Mouse (Mus musculus) heart, adult 9 months (tissue): ENCODE results near the gene Slc13a4.

Experiments
- DNase-seq, 2 experiments: peaks; one replicate each; pipeline ENCODE4 v3.0.0; 2022; ENCODE audit warnings: low spot score in 2 of 2

Gene Slc13a4

DNA sequence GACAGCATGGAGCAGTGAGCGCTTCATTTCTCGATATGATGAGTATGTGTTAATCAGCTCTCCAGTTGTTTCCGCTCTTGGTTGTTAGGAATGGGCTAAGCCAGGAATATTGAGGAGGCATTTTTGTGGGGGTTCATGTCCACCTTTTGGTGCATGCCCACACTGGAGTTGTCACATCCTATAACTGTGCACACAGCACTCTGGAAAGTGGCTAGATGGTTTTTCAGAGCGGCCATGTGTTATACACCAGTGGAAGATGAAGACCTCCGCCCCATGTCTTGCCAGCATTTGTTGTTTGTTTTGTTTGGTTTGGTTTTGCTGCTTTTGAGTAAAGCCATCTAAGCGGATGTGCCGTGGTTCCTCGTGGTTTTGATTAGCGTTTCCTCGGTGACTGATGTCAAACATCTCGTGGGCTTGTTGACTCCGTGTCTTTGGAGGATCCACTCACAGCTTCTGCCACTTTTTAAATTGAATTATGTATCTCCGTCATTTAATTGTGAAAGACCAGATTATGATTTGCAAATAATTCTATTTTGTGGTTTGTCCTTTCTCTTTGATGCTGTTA is 50.2 kb downstream of the Slc13a4 start:
- no peak for DNase-seq

DNA sequence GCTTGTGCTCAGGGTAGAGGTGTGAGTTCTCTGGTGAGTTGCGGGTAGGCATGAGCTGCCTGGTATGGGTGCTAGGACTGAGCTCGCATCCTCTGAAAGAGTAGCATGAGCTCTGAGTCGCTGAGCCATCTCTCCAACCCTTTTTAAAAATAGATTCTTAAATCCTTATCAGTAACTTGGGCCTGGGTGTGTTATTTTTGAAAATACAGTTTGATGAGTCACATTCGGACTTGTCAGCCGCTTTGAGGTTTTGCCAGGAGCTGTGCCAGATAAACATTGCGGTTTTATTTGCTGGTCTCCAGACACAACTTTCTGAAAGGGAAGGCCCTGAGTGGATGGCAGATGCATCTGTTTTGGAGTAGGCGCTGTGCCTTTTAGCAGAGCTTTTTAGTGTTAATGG is 51.2 kb downstream of the Slc13a4 start:
- DNase-seq, result peak; percentile 73 to 86

DNA sequence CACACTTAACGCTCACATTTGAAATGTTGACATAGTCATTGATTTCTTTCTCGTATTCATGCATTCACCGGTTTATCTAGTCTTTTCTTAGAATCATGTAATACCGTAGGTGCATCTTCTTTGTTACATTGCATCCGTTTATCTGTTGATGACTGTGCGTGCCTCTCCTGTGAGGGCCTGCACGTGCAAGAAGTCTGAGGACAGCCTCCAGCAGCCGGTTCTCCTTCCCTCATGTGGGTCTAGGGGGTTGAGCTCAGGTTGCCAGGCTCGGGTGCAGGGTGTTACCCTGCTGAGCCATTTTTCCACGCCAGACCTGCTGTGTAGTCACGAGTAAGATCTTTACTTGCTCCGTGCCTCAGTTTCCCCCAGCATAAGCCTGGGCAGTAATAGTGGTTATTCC is 52.9 kb downstream of the Slc13a4 start:
- DNase-seq, result no peak

DNA sequence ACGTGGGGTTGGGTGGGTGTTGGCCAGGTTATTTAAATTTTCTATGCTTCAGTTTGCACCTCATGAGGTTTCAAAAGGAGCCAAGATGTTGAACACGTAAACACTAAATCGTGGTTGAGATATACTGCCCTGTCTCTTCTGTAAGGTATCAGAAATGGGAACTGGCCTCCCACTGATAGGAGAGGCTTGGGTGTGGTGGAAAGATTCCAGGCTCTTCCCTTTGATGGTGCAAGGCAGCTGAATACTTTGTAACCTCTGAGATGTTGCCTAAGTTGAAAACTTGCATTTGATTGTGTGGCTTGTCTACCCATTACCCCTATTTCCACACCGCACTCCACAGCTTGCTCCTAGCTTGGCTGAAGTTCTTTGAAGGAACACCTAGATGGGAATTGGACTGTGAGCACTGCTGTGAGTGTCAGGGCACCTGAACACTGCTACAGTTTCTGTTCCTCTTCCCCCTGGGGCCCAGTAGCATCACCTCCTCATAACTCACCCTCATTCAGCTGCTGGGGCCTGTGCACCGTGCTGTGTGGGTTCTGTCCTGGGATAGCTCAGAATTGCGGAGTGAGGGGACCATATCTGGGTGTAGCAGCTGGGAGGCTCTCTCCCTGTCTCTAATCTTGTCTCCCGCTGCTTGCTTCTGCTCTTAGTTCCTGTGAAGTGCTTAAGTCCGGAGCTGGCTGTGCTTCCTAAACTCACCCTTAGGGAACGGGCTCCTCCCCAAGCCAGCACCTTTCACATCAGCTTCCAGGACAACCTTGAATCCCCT is 53.6 kb downstream of the Slc13a4 start:
- DNase-seq, result no peak

DNA sequence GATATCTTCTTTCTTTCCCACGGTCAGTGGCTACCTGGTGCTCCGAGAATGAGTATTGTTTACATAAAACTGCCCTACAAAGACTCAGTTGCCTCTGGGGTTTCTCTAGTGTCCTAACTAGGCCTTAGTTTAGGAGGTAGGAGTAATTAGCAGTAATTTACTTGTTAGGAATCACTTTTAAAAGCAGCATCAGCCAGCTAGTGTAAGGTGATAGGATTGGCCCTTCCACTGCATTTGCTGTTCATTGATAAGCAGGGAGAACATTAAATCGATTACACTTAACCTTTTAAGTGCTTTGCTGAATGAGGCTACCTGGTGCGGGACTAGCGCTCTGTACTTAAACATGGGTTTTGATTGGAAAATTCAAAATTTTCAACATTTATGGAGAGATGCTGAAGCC is 54.5 kb downstream of the Slc13a4 start:
- no peak for DNase-seq

DNA sequence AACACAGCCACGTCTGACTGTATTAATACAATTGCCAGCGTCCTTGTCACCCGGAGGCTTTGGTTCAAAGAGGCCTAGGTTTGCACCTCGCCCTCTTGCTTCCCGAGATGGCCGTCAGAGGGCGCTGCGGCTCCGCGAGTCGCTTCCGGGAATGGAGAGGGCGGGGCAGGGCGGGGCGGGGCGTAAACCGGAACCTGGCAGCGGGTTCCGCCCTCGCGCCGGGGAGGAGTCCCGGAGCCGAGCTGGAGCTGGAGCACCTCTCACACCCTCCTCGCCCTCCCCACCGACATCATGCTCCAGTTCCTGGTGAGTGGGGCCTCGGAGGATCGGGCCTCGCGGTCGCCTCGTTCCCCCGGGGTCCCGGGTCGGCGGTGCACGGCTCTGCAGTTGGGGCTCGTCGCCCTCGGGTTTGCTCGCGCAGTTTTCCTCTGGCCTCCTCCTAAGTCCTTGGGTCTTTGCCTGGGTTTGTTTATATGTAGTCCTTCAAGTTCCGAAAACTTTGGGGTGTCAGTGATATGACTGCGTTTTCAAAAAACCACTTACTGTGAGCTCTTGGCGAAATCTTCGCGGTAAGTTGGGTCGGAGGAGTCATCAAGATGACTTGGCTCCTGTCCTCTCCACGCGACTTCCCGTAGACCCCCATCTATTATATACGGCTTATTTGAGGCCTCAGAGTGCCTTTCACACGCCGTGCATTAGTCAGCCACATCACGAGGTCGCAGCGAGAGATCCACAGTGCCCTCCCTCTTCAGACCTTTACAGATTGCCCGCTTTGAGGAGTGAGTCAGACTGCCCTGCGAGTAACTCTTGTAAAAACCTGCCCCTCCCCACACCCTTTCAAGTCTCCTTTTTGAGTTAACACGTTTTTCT is 55.2 kb downstream of the Slc13a4 start:
- DNase-seq, result peak; percentile 84

DNA sequence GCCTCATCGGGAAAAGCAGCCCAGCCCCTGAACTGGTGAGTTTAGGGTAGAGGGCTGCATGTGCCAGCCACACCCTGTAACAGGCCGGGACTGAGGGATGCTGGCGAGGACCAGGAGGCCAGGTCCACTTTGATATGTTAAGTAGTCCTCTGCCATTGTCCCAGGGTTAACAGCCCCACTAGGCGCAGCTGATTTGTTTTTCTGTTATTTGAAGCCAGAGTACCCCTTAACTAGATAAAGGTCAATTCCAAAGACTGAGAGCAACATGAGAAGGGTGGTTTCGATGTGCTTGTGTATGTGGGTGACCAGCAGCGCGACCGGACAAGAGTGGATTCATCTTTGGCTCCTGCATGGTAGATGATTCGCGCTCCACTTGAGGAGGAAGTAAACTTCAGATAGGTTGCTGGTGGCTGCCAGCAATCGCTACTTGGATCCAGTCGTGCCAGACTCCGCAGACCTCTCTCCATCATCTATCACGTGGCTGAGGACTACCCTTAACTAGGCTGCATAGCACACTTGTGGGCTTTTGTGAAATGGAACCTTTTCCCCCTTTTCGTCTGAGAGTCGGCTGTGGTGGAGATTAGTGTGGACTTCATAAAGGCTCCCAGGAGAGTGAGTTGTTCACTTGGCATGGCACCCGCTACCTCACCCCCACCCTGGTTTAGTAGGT is 56.0 kb downstream of the Slc13a4 start:
- no peak for DNase-seq

DNA sequence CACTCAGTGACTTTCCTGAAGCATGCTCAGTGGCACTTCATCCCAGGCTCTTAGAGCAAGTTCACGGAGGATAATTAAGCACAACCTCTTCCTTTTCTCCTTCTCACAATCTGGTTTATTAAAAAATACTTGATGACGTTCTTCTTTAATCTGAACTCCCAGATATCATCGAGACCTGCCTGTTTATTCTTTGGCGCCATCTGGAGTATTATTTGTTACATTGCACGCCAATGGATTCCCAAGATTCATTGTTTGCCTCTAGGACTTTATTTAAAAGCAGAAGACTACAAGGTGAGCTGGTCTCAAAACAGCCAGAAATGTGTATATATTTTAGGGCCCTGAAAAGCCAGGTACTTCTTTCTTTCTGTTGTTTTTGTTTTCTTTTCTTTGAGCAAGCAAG is 62.8 kb downstream of the Slc13a4 start:
- DNase-seq, result no peak

DNA sequence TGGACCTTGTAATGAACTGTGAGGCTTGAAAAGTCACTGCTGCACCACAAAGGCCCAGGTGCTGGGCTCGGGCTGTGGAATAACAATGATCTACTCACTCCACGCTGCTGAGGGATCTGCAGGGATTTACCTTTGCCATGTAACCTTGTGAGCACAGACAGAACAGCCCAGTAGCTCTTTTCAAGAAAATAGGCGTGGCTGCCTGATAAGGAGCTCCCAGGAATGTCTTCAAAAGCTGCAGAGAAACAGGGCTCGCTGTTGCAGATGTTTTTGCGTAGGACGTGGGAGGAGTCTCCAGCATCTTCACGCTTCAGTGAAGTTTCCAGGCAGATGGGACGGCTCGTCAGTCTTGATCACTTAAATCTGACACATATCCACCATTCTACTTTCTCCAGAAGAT is 63.9 kb downstream of the Slc13a4 start:
- DNase-seq, result no peak

DNA sequence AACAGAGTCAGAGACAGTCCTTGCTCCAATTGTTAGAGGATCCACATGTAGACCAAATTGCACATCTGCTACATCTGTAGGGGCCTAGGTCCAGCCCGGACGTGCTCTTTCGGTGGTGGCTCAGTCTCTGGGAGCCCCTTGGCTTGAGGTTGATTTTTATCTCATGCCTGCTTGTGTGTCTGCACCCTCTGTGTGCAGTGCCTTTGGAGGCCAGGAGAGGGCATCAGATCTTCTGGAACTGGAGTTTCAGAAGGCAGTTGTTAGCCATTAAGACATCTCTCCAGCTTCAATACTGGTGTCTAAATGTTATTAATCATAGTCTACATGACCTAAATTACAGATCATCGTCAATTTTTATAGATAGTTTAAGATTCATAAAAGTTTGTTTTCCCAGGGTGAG is 64.7 kb downstream of the Slc13a4 start:
- DNase-seq, result no peak

DNA sequence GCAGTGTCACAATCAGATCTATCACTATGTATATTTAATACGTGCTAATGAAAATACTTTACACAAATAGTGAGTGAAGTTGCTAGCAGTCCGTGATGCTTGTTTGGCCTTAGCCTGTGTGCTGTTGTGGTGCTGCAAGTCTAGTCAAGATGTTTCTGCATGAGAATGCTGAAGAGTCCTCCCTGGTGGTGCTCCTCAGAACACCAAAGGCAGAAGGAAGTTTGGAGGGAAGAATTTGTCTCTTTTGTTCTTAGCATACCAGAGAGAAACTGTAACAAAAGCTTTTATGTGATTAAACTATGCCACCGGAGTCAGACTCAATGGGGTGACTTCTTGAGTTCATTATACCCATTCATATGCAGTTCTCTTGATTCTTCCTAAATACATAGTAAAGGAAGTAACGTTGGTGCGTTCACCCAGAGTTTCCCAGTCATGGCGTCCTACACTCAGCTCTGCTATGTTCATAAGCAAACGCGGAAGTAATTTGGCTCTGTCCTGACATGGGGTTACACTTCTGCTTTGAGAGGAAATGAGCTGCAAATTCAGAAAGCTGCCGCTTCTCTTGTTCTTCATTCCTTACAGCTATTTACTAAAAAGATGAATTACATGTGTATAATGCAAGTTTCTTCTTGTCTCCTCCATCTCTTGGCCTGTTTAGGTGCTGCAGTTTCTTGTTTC is 71.7 kb downstream of the Slc13a4 start:
- no peak for DNase-seq

DNA sequence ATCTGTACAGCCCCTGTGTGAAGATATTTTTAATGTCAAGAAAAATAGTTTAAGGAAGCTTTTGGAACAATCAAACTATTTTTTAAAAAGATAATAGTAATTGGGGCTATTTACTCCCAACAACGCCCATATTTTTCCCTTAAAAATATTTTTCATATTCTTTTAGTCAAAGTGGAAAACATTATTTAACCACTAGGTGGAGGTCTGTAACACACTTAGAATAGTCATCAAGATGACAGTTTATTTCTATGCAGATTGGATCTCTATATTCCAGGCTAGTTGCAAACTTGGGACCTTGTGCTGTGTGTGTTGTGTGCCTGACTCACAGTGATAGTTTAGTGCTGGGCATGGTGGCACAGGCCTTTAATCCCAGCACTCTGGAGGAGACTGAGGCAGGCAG is 78.5 kb downstream of the Slc13a4 start:
- DNase-seq, result no peak

DNA sequence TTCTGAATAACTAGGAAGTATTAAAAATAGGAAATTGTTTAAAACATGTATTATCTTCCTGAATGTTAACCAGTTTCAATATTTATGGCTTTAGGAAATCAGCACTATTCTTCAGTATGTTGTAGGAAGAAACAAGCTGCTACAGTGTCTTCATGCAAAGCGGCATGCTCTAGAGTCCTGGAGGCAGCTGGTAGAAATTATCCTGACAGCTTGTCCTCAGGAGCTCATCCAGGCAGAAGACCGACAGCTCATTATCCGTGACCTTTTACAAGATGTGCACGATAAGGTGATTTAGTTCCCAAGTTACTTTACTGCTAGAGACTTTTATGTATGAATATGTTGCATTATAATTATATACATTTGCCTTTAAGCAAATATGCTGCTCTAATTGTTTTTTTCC is 82.2 kb downstream of the Slc13a4 start:
- DNase-seq, result no peak
